In the genomic region with DNA sequence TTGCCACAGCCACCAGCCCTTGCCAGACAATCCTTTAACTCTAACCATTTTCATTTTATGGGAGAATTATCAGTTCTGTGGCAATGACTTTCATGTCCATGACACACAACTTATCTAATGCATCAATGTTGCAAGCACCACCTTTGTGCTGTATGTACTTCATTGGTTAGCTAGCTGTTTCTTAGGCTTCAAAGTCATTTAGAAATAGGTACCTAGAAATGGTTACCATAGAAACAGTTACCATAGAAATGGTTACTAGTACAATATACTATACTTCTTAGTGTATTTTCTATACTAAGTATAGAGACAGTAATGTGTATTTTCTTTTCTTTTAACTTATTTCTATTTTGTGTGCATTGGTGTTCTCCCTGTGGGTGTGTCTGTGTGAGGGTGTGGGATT, we compare ENCODE assay signal across 23 mouse cellular contexts. TPM values are rescaled to one million over a fixed set of nuclear protein-coding genes. Genes with fewer than 3 reads are reported as not detected.
"Had no signal": no experiment of that assay in that cellular context is flagged by ENCODE, and none has a peak within 500 bp of the region (broad histone marks: within the 10 kb centered on the region; RNA-seq: fewer than 3 reads in every experiment).

No protein-coding gene starts in this region.

- DNase-seq: kidney, adult 2 months; kidney, postnatal 25 days; layer of hippocampus, postnatal 36 days; liver, embryonic 13.5 days; lung, adult 2 months; lung, postnatal 14 days; lung, postnatal 4 days; thymus, adult 2 months; thymus, postnatal 14 days; thymus, postnatal 4 days had no signal

- H3K4me3 ChIP-seq: left cerebral cortex, adult 2 months; liver, embryonic 13.5 days; midbrain, embryonic 12.5 days had no signal

- H3K9me3 ChIP-seq: liver, embryonic 13.5 days; midbrain, embryonic 12.5 days had no signal

- H3K36me3 ChIP-seq: liver, embryonic 13.5 days; midbrain, embryonic 12.5 days had no signal

- H3K4me2 ChIP-seq: liver, embryonic 13.5 days; midbrain, embryonic 12.5 days had no signal

- H3K9ac ChIP-seq: liver, embryonic 13.5 days; midbrain, embryonic 12.5 days had no signal

- H3K27ac ChIP-seq: kidney, postnatal 0 days; left cerebral cortex, adult 2 months; liver, embryonic 13.5 days; midbrain, embryonic 12.5 days had no signal

- H3K27me3 ChIP-seq: midbrain, embryonic 12.5 days had no signal

RNA-seq across cellular contexts. Expression of a gene that starts 36.9 kb away (rescaled TPM):
- total RNA-seq: liver, adult 2 months; megakaryocyte progenitor cell, adult 5-6 weeks; megakaryocyte-erythroid progenitor cell, adult 5-6 weeks had no signal
- polyA plus RNA-seq: kidney, embryonic 14.5 days; kidney, postnatal 0 days; large intestine, adult 2 months; limb, embryonic 11.5 days; liver, adult 2 months; liver, embryonic 13.5 days; liver, embryonic 16.5 days; midbrain, embryonic 12.5 days; neural tube, embryonic 11.5 days; small intestine, adult 2 months; stomach, embryonic 16.5 days; thymus, adult 2 months had no signal

RNA-seq across cellular contexts. Expression of a gene that starts 37.0 kb away (rescaled TPM):
- total RNA-seq: liver, adult 2 months; megakaryocyte-erythroid progenitor cell, adult 5-6 weeks had no signal
